Mouse (Mus musculus): ENCODE results near the gene Fam206a.

GRCm38 (mm10) chr4:56809050-56809449 is 6.9 kb downstream of the Fam206a start:
- TF ChIP-seq CTCF (IDR thresholded peaks at IDR 0.05; ENCODE audit: borderline replicate concordance, insufficient read depth, low read depth, low read length), result no peak
- TF ChIP-seq POLR2A (IDR thresholded peaks at IDR 0.05; ENCODE audit: borderline replicate concordance, insufficient read depth, low read length), result no peak

Measured in cerebellum, adult 2 months (tissue).